Mouse (Mus musculus) gastrocnemius, postnatal 36 days (tissue): ENCODE results near the gene Atl3. TPM values are rescaled to one million over a fixed set of nuclear protein-coding genes. Genes with fewer than 3 reads are reported as not detected.

Experiments
- total RNA-seq, 2 experiments: library from RNA; stranded (reverse); gene quantifications; 2 replicates each; pipeline ENCODE4 v1.2.3; 2021

The Atl3 gene
- total RNA-seq, 2 experiments from 2014 or later = 7.3 to 8.7 TPM

Other genes with a start within 250 kb of the Atl3 start
- gene Rcor2, start 226.7 kb upstream of the Atl3 start, total RNA-seq = 1 to 10 TPM; 1.8 to 2.1 TPM
- 10 to 100 TPM; 28.9 to 33.5 TPM for gene Mark2, start 152.2 kb upstream of the Atl3 start, total RNA-seq
- gene Spindoc, start 111.0 kb upstream of the Atl3 start, total RNA-seq = 1 to 10 TPM; 7.0 to 7.1 TPM
- 1 to 10 TPM; 5.7 to 6.2 TPM for gene 2700081O15Rik, start 76.4 kb upstream of the Atl3 start, total RNA-seq
- 10 to 100 TPM; 26.5 to 27.6 TPM for gene Rtn3, start 10.8 kb upstream of the Atl3 start, total RNA-seq
- gene Pla2g16, start 63.4 kb downstream of the Atl3 start, total RNA-seq = 100 to 1,000 TPM in 1 of 2 experiments, 10 to 100 TPM in 1; 99.9 to 107 TPM
- under 1 TPM; 0.48 to 0.79 TPM for gene Lgals12, start 113.2 kb downstream of the Atl3 start, total RNA-seq
- not detected for gene Hrasls5, start 118.5 kb downstream of the Atl3 start, total RNA-seq
- gene Slc22a19, start 217.3 kb downstream of the Atl3 start, total RNA-seq = not detected